Mouse (Mus musculus): Measurements from ENCODE around the gene Gnb4. TPM values are rescaled to one million over a fixed set of nuclear protein-coding genes. Genes with fewer than 3 reads are reported as not detected.

The Gnb4 gene
- total and polyA plus RNA-seq, 3 experiments: 0.38 to 5.0 (median 0.41) TPM

DNA sequence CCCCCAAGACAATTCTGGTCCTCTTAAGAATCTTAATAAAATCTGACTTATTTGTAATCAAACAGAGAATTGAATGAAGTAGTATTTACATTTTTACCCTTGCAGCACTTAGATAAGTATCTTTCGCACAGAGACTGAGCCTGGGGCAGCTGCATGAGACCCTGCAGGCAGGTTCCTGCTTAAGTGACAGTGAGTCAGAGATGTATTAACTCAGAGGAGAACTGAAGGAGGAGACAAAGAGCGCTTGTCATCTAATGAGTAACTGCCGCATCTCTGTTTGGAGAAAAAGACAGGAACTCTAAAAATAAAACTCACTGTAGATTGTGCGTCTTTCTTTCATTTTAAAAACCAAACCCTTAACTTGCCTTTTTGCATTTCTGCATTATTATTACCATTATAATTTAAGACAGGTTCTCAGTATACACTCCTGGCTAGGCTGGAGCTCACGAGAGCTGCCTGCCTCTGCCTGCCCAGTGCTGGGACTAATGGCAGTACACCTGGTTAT is 16.4 kb upstream of the Gnb4 start:
- Histone ChIP-seq H3K27me3 (replicated peaks) (no peaks in the 10 kb centered on the region), H3K36me3 (replicated peaks in 1 of 2; ENCODE audit: control insufficient read depth in 1 of 2, insufficient read depth in 1 of 2, low read length in 1 of 2) (no peaks in the 10 kb centered on the region), H3K4me2 (ENCODE audit: insufficient read depth, low read depth, poor library complexity, severe bottlenecking) (no peak overlapping the region), H3K4me1 (ENCODE audit: control insufficient read depth in 1 of 2, insufficient read depth in 2 of 2) (peaks cover 0 to 4% of the 10 kb centered on the region in 2 experiments; a peak in 2 of 4 replicates), H3K9ac (ENCODE audit: insufficient read depth, low read depth) (no peak overlapping the region), H3K79me2 (replicated peaks; ENCODE audit: control insufficient read depth, extremely low read depth, insufficient read depth, poor library complexity, severe bottlenecking) (no peaks in the 10 kb centered on the region), H3K27ac (ENCODE audit: insufficient read depth, low read depth) (no peak overlapping the region), H3K4me3 (replicated peaks in 1 of 3; ENCODE audit: low read depth in 2 of 3, low read length in 2 of 3, poor library complexity in 1 of 3) (no peak overlapping the region), H3K9me3 (replicated peaks; ENCODE audit: low read length) (no peaks in the 10 kb centered on the region)
- dilution Hi-C loops (cut with MboI; ENCODE audit: extremely low pct_ligation_motif_present, extremely low pct_unique_long_range_greater_than_20kb, low sequenced_read_pairs): no loop called here
- TF ChIP-seq CHD2 (IDR thresholded peaks at IDR 0.05; ENCODE audit: low read length) (no peak), ETS1 (conservative IDR thresholded peaks at IDR 0.05; ENCODE audit: low read depth, low read length) (no peak), CTCF (conservative IDR thresholded peaks at IDR 0.05 in 1 of 2, IDR thresholded peaks at IDR 0.05 in 1 of 2; ENCODE audit: low read depth in 2 of 2, low read length in 2 of 2) (no peak), IRF4 (IDR thresholded peaks at IDR 0.05; ENCODE audit: low read depth, low read length) (no peak), SIN3A (IDR thresholded peaks at IDR 0.05; ENCODE audit: low read length) (no peak)
- DNase-seq (ENCODE audit: extremely low read depth): no peak
- in situ Hi-C loops (cut with MboI; ENCODE audit: low pct_ligation_motif_present, low pct_unique_long_range_greater_than_20kb, low sequenced_read_pairs): no loop called here

DNA sequence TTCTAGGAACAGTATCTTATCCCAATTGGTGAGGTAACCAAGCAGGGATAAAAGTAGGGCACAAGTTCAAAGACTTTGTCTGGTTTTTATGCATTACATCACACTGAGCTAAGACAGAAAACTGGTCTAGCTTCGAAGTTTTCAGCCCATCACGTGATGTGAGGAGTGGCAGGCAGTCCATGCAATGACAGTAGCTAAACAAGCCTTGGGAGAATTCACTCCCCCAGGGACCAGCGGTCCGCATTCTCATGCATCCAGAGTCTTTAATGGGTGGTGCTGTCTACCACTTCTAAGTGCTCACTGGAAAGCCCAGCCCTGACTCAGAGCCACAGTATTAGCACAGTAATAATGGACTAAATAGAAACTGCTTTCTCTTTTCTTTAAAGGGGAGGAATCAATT is 13.8 kb upstream of the Gnb4 start:
- dilution Hi-C loops (cut with MboI; ENCODE audit: extremely low pct_ligation_motif_present, extremely low pct_unique_long_range_greater_than_20kb, low sequenced_read_pairs) (no loop called here), in situ Hi-C loops (cut with MboI; ENCODE audit: low pct_ligation_motif_present, low pct_unique_long_range_greater_than_20kb, low sequenced_read_pairs) (no loop called here)
- no peak overlapping the region for H3K4me3 ChIP-seq (replicated peaks in 1 of 3; ENCODE audit: low read depth in 2 of 3, low read length in 2 of 3, poor library complexity in 1 of 3)
- H3K9ac ChIP-seq (ENCODE audit: insufficient read depth, low read depth): no peak overlapping the region
- H3K36me3 ChIP-seq (replicated peaks in 1 of 2; ENCODE audit: control insufficient read depth in 1 of 2, insufficient read depth in 1 of 2, low read length in 1 of 2): no peaks in the 10 kb centered on the region
- peaks cover 0 to 4% of the 10 kb centered on the region in 2 experiments; a peak in 2 of 4 replicates for H3K4me1 ChIP-seq (ENCODE audit: control insufficient read depth in 1 of 2, insufficient read depth in 2 of 2)
- TF ChIP-seq BHLHE40 (IDR thresholded peaks at IDR 0.05; ENCODE audit: low read depth, low read length) (0 out of 2 replicates have a peak, but pooled peaks have one; percentile 38), USF1 (IDR thresholded peaks at IDR 0.05; ENCODE audit: low read depth, low read length) (peak; percentile 48), USF2 (conservative IDR thresholded peaks at IDR 0.05; ENCODE audit: low read depth, low read length) (peak; percentile 24; the same call in 1 of the 2 replicates), CTCF (conservative IDR thresholded peaks at IDR 0.05 in 1 of 2, IDR thresholded peaks at IDR 0.05 in 1 of 2; ENCODE audit: low read depth in 2 of 2, low read length in 2 of 2) (no peak)
- no peak for DNase-seq (ENCODE audit: extremely low read depth)
- no peaks in the 10 kb centered on the region for H3K27me3 ChIP-seq (replicated peaks)
- no peaks in the 10 kb centered on the region for H3K79me2 ChIP-seq (replicated peaks; ENCODE audit: control insufficient read depth, extremely low read depth, insufficient read depth, poor library complexity, severe bottlenecking)
- H3K4me2 ChIP-seq (ENCODE audit: insufficient read depth, low read depth, poor library complexity, severe bottlenecking): no peak overlapping the region
- no peak overlapping the region for H3K27ac ChIP-seq (ENCODE audit: insufficient read depth, low read depth)
- H3K9me3 ChIP-seq (replicated peaks; ENCODE audit: low read length): no peaks in the 10 kb centered on the region

DNA sequence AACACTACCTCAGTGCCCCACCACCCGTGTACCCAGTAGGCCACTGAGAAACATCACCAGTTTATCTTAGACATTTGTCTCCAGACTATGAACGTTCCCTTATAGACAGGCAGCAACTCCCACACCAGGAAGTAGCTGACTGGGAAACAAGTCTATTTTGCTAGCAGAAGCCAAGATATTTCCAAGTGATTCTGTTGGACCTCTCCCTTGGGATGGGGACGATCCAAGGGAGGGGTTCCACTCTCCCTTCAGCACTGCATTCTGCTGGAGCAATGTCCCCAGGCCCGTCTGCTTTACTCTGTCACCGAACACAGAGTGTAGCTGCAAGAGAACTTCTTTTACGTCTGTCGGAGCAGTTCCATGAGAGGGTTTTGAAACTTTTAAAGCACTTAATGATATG is 11.8 kb upstream of the Gnb4 start:
- no peak overlapping the region for H3K27ac ChIP-seq (ENCODE audit: insufficient read depth, low read depth)
- TF ChIP-seq IRF4 (IDR thresholded peaks at IDR 0.05; ENCODE audit: low read depth, low read length) (no peak), TCF12 (IDR thresholded peaks at IDR 0.05; ENCODE audit: low read depth, low read length) (no peak), GABPA (IDR thresholded peaks at IDR 0.05; ENCODE audit: insufficient replicate concordance, low read depth, low read length) (no peak), ELF1 (IDR thresholded peaks at IDR 0.05; ENCODE audit: low read depth, low read length) (no peak), JUN (IDR thresholded peaks at IDR 0.05; ENCODE audit: insufficient read depth, low read depth, low read length) (no peak), USF2 (conservative IDR thresholded peaks at IDR 0.05; ENCODE audit: low read depth, low read length) (no peak), BHLHE40 (IDR thresholded peaks at IDR 0.05; ENCODE audit: low read depth, low read length) (no peak), POLR2A (IDR thresholded peaks at IDR 0.05; ENCODE audit: low read depth, low read length) (no peak), HCFC1 (IDR thresholded peaks at IDR 0.05; ENCODE audit: low read depth, low read length) (no peak), NELFE (IDR thresholded peaks at IDR 0.05; ENCODE audit: low read depth, low read length) (no peak), E2F4 (IDR thresholded peaks at IDR 0.05; ENCODE audit: insufficient replicate concordance, low read depth, low read length) (no peak), PAX5 (IDR thresholded peaks at IDR 0.05; ENCODE audit: low read length) (no peak), ZNF384 (IDR thresholded peaks at IDR 0.05; ENCODE audit: low read depth, low read length) (no peak), ZC3H11A (IDR thresholded peaks at IDR 0.05; ENCODE audit: low read depth, low read length) (no peak), MXI1 (IDR thresholded peaks at IDR 0.05; ENCODE audit: low read depth, low read length) (no peak), JUND (conservative IDR thresholded peaks at IDR 0.05; ENCODE audit: low read depth, low read length) (no peak), TBP (conservative IDR thresholded peaks at IDR 0.05; ENCODE audit: low read depth, low read length) (no peak)
- dilution Hi-C loops (cut with MboI; ENCODE audit: extremely low pct_ligation_motif_present, extremely low pct_unique_long_range_greater_than_20kb, low sequenced_read_pairs) (no loop called here), in situ Hi-C loops (cut with MboI; ENCODE audit: low pct_ligation_motif_present, low pct_unique_long_range_greater_than_20kb, low sequenced_read_pairs) (no loop called here)
- no peak overlapping the region for H3K4me3 ChIP-seq (replicated peaks in 1 of 3; ENCODE audit: low read depth in 2 of 3, low read length in 2 of 3, poor library complexity in 1 of 3)
- H3K9ac ChIP-seq (ENCODE audit: insufficient read depth, low read depth): no peak overlapping the region
- H3K4me2 ChIP-seq (ENCODE audit: insufficient read depth, low read depth, poor library complexity, severe bottlenecking): no peak overlapping the region
- no peak for DNase-seq (ENCODE audit: extremely low read depth)
- H3K27me3 ChIP-seq (replicated peaks): no peaks in the 10 kb centered on the region
- H3K9me3 ChIP-seq (replicated peaks; ENCODE audit: low read length): no peaks in the 10 kb centered on the region
- H3K36me3 ChIP-seq (replicated peaks in 1 of 2; ENCODE audit: control insufficient read depth in 1 of 2, insufficient read depth in 1 of 2, low read length in 1 of 2): no peaks in the 10 kb centered on the region
- H3K4me1 ChIP-seq (ENCODE audit: control insufficient read depth in 1 of 2, insufficient read depth in 2 of 2): no peaks in the 10 kb centered on the region; a peak in 1 of 4 replicates
- H3K79me2 ChIP-seq (replicated peaks; ENCODE audit: control insufficient read depth, extremely low read depth, insufficient read depth, poor library complexity, severe bottlenecking): no peaks in the 10 kb centered on the region

Data from CH12.LX (cell line).